In genomic region chr13:94859256-94859655, GRCm38 (mm10) we compare ENCODE assay signal across 41 mouse cellular contexts. TPM values are rescaled to one million over a fixed set of nuclear protein-coding genes. Genes with fewer than 3 reads are reported as not detected.
"Had no signal": no experiment of that assay in that cellular context is flagged by ENCODE, and none has a peak within 500 bp of the region (broad histone marks: within the 10 kb centered on the region; RNA-seq: fewer than 3 reads in every experiment).

No protein-coding gene starts in this region.

- DNase-seq: heart, postnatal 10 days; heart, postnatal 14 days; heart, postnatal 36 days; heart, postnatal 4 days; kidney, adult 11 months; kidney, adult 18-20 months; kidney, adult 2 months; kidney, adult 8-10 months; kidney, adult 9 months; kidney, postnatal 10 days; kidney, postnatal 14 days; kidney, postnatal 25 days; kidney, postnatal 36 days; kidney, postnatal 4 days; layer of hippocampus, adult 9-11 months; layer of hippocampus, postnatal 36 days had no signal

- H3K36me3 ChIP-seq: heart, embryonic 10.5 days; heart, embryonic 13.5 days; heart, embryonic 15.5 days; hindbrain, embryonic 10.5 days; hindbrain, embryonic 12.5 days; hindbrain, embryonic 13.5 days; hindbrain, embryonic 15.5 days; intestine, embryonic 15.5 days; kidney, embryonic 15.5 days had no signal

- H3K4me3 ChIP-seq: heart, embryonic 10.5 days; heart, embryonic 13.5 days; heart, embryonic 15.5 days; hindbrain, embryonic 10.5 days; hindbrain, embryonic 12.5 days; hindbrain, embryonic 13.5 days; hindbrain, embryonic 15.5 days; intestine, embryonic 15.5 days; kidney, embryonic 15.5 days; layer of hippocampus, adult 2 months had no signal

- H3K27ac ChIP-seq: heart, embryonic 10.5 days; heart, embryonic 13.5 days; heart, embryonic 15.5 days; hindbrain, embryonic 10.5 days; hindbrain, embryonic 12.5 days; hindbrain, embryonic 13.5 days; hindbrain, embryonic 14.5 days; hindbrain, embryonic 15.5 days; hindbrain, postnatal 0 days; intestine, embryonic 15.5 days; kidney, embryonic 15.5 days; kidney, postnatal 0 days; layer of hippocampus, adult 2 months had no signal

- H3K9ac ChIP-seq: heart, embryonic 13.5 days; heart, embryonic 15.5 days; hindbrain, embryonic 12.5 days; hindbrain, embryonic 13.5 days; hindbrain, embryonic 14.5 days; hindbrain, embryonic 15.5 days; intestine, embryonic 15.5 days; kidney, embryonic 15.5 days had no signal

- H3K4me1 ChIP-seq: heart, embryonic 10.5 days; heart, embryonic 13.5 days; heart, embryonic 15.5 days; hindbrain, embryonic 10.5 days; hindbrain, embryonic 12.5 days; hindbrain, embryonic 13.5 days; hindbrain, embryonic 15.5 days; intestine, embryonic 15.5 days; kidney, embryonic 15.5 days had no signal

- H3K4me2 ChIP-seq: heart, embryonic 11.5 days; heart, embryonic 13.5 days; heart, embryonic 15.5 days; hindbrain, embryonic 12.5 days; hindbrain, embryonic 13.5 days; hindbrain, embryonic 14.5 days; hindbrain, embryonic 15.5 days; intestine, embryonic 15.5 days; kidney, embryonic 15.5 days had no signal

- ATAC-seq: hindbrain, embryonic 16.5 days; hindbrain, postnatal 0 days; inflammation-experienced regulatory T-cells, adult 6 months; intestine, embryonic 15.5 days; intestine, embryonic 16.5 days; intestine, postnatal 0 days had no signal

- H3K27me3 ChIP-seq: intestine, embryonic 15.5 days had no signal

- H3K9me3 ChIP-seq: heart, embryonic 10.5 days; heart, embryonic 13.5 days; heart, embryonic 15.5 days; hindbrain, embryonic 10.5 days; hindbrain, embryonic 12.5 days; hindbrain, embryonic 13.5 days; hindbrain, embryonic 15.5 days; intestine, embryonic 15.5 days; kidney, embryonic 15.5 days had no signal

RNA-seq across cellular contexts. Expression of gene Otp, which starts 16.1 kb away (rescaled TPM):
- polyA plus RNA-seq: heart, embryonic 10.5 days; heart, embryonic 11.5 days; heart, embryonic 13.5 days; heart, embryonic 14.5 days; heart, embryonic 15.5 days; heart, embryonic 16.5 days; heart, postnatal 0 days; inflammation-experienced regulatory T-cells, adult 6 months; intestine, embryonic 14.5 days; intestine, embryonic 15.5 days; intestine, embryonic 16.5 days; intestine, postnatal 0 days; kidney, adult 2 months; kidney, embryonic 14.5 days; kidney, embryonic 15.5 days; kidney, embryonic 16.5 days; kidney, postnatal 0 days; large intestine, adult 2 months had no signal
